Mouse (Mus musculus): ENCODE results near the gene Tmem184a.

Gene Tmem184a

GRCm38 (mm10) chr5:139819538-139820181 lies at the start of gene Tmem184a:
Gene Tmem184a, minus strand, starts transcription at chr5:139819917.
- DNase-seq, result no peak

GRCm38 (mm10) chr5:139862759-139863158 lies 43.0 kb upstream of the Tmem184a start:
- DNase-seq, result no peak

- DNase-seq, result no peak
Observed at GRCm38 (mm10) chr5:139860328-139861104, 40.8 kb upstream of the Tmem184a start.

- no peak for DNase-seq
Observed at GRCm38 (mm10) chr5:139849626-139850320, 30.1 kb upstream of the Tmem184a start.

- no peak for DNase-seq
Observed at GRCm38 (mm10) chr5:139839142-139839541, 19.4 kb upstream of the Tmem184a start.

- DNase-seq, result peak; percentile 82 to 84
Observed at GRCm38 (mm10) chr5:139838476-139838892, 18.8 kb upstream of the Tmem184a start.

GRCm38 (mm10) chr5:139835706-139836105 lies 16.0 kb upstream of the Tmem184a start:
- DNase-seq, result no peak

- no peak for DNase-seq
Observed at GRCm38 (mm10) chr5:139832125-139832524, 12.4 kb upstream of the Tmem184a start.

- DNase-seq, result peak; percentile 80 to 81
Observed at GRCm38 (mm10) chr5:139830734-139831133, 11.0 kb upstream of the Tmem184a start.

- DNase-seq, result no peak
Observed at GRCm38 (mm10) chr5:139829384-139829783, 9.7 kb upstream of the Tmem184a start.

- DNase-seq, result peak; percentile 59 to 62
Observed at GRCm38 (mm10) chr5:139827593-139827992, 7.9 kb upstream of the Tmem184a start.

GRCm38 (mm10) chr5:139826357-139827055 lies 6.8 kb upstream of the Tmem184a start, which contains the start of the genes Gm26938 and Psmg3:
Gene Gm26938, minus strand, starts transcription at chr5:139826407.
Gene Psmg3, minus strand, starts transcription at chr5:139826885.
- DNase-seq, result peak; percentile 94 to 95

- no peak for DNase-seq
Observed at GRCm38 (mm10) chr5:139825947-139826346, 6.2 kb upstream of the Tmem184a start.

- no peak for DNase-seq
Observed at GRCm38 (mm10) chr5:139824531-139824930, 4.8 kb upstream of the Tmem184a start.

- DNase-seq, result no peak
Observed at GRCm38 (mm10) chr5:139821466-139822459, 2.0 kb upstream of the Tmem184a start.

GRCm38 (mm10) chr5:139818801-139819200 lies 916 bp downstream of the Tmem184a start:
- DNase-seq, result peak; percentile 64 to 68

- DNase-seq, result no peak
Observed at GRCm38 (mm10) chr5:139818056-139818455, 1.7 kb downstream of the Tmem184a start.

GRCm38 (mm10) chr5:139817292-139817691 lies 2.4 kb downstream of the Tmem184a start:
- peak; percentile 56 to 59 for DNase-seq

GRCm38 (mm10) chr5:139816445-139816844 lies 3.3 kb downstream of the Tmem184a start:
- DNase-seq, result no peak

GRCm38 (mm10) chr5:139815964-139816363 lies 3.8 kb downstream of the Tmem184a start:
- no peak for DNase-seq

- no peak for DNase-seq
Observed at GRCm38 (mm10) chr5:139813963-139814381, 5.7 kb downstream of the Tmem184a start.
